Mouse (Mus musculus) myocyte (in vitro differentiated cells): ENCODE measurements around the gene Entpd3.

Source experiments
- CEBPB ChIP-seq: IDR thresholded peaks from 2 replicates; pipeline ENCODE4 v1.6.1; 2011; ENCODE audit warnings: mild to moderate bottlenecking, moderate library complexity; ENCODE audit not compliant: poor library complexity, insufficient read depth, severe bottlenecking
- E2F4 ChIP-seq: IDR thresholded peaks from one replicate; pipeline ENCODE4 v1.6.1; 2011; ENCODE audit warnings: mild to moderate bottlenecking, control low read depth, moderate library complexity; ENCODE audit not compliant: insufficient read depth
- MAX ChIP-seq: IDR thresholded peaks from one replicate; pipeline ENCODE4 v1.6.1; 2011; ENCODE audit warnings: low read depth, mild to moderate bottlenecking, control low read depth
- MYOD1 ChIP-seq, 3 experiments: IDR thresholded peaks; one replicate each; pipeline ENCODE4 v1.6.1; 2011; ENCODE audit warnings: control low read depth in 2 of 3, low read depth in 2 of 3, mild to moderate bottlenecking in 2 of 3, moderate library complexity in 1 of 3; ENCODE audit not compliant: insufficient read length in 2 of 3, control insufficient read depth in 1 of 3
- MYOG ChIP-seq, 3 experiments: IDR thresholded peaks; one replicate each; pipeline ENCODE4 v1.6.1; 2011; ENCODE audit warnings: control low read depth in 2 of 3, low read depth in 2 of 3, mild to moderate bottlenecking in 2 of 3; ENCODE audit not compliant: insufficient read length in 2 of 3, control insufficient read depth in 1 of 3, insufficient read depth in 1 of 3
- POLR2A ChIP-seq: IDR thresholded peaks from one replicate; pipeline ENCODE4 v1.6.1; 2011; ENCODE audit warnings: low read depth, mild to moderate bottlenecking, control low read depth, moderate library complexity; ENCODE audit not compliant: insufficient read length
- POLR2AphosphoS2 ChIP-seq: IDR thresholded peaks from one replicate; pipeline ENCODE4 v1.6.1; 2011; ENCODE audit warnings: low read depth, control low read depth; ENCODE audit not compliant: insufficient read length
- SRF ChIP-seq: IDR thresholded peaks from one replicate; pipeline ENCODE4 v1.6.1; 2011; ENCODE audit warnings: low read depth; ENCODE audit not compliant: control insufficient read depth, insufficient read length
- TCF12 ChIP-seq: IDR thresholded peaks from one replicate; pipeline ENCODE4 v1.6.1; 2011; ENCODE audit warnings: mild to moderate bottlenecking, control low read depth; ENCODE audit not compliant: poor library complexity, insufficient read depth, severe bottlenecking
- TCF3 ChIP-seq: IDR thresholded peaks from one replicate; pipeline ENCODE4 v1.6.1; 2011; ENCODE audit warnings: low read depth, control low read depth; ENCODE audit not compliant: insufficient read length
- USF1 ChIP-seq: IDR thresholded peaks from one replicate; pipeline ENCODE4 v1.6.1; 2011; ENCODE audit warnings: low read depth, mild to moderate bottlenecking, control low read depth, moderate library complexity

DNA sequence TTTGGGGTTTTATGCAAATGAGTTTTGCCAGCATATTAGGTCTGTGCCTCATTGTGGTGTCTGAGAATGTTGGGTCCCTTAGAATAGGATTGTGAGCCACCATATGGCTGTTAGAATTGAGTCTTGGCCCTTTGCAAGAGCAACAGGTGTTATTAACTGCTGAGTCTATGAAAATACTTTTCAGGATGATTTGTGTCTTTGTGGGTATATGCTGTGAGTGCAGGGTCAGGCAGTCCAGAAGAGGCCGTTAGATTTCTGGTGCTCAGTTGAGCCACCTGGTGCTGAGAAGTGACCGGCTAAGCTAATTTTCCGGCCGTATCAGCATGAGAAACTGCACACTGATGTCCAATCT is 37.0 kb downstream of the Entpd3 start:
- TF ChIP-seq POLR2A (no peak), E2F4 (no peak), TCF12 (no peak), USF1 (no peak), CEBPB (no peak), MYOD1 (IDR thresholded peaks at IDR 0.05; ENCODE audit: control insufficient read depth in 1 of 3, insufficient read length in 2 of 3, low read depth in 2 of 3) (no peak), POLR2AphosphoS2 (no peak), TCF3 (no peak), MYOG (IDR thresholded peaks at IDR 0.05; ENCODE audit: control insufficient read depth in 1 of 3, insufficient read depth in 1 of 3, insufficient read length in 2 of 3, low read depth in 2 of 3) (no peak), SRF (no peak), MAX (no peak)
